Mouse (Mus musculus) lung, postnatal 0 days (tissue): Measurements from ENCODE around the gene Capn7.

Source experiments
- CTCF ChIP-seq: IDR thresholded peaks from 2 replicates; pipeline ENCODE4 v1.5.1; 2016; ENCODE audit warnings: antibody characterized with exemption, mild to moderate bottlenecking
- EP300 ChIP-seq: IDR thresholded peaks from 2 replicates; pipeline ENCODE4 v1.6.1; 2016; ENCODE audit warnings: antibody characterized with exemption, mild to moderate bottlenecking, control low read depth

- TF ChIP-seq CTCF (no peak), EP300 (no peak)
Observed at GRCm38 (mm10) chr14:31400896-31401295, 64.5 kb downstream of the Capn7 start.
